Mouse (Mus musculus) regulatory T cell (primary cell): ENCODE data around the gene Zfp865.

ENCODE experiments used
- in situ Hi-C: fragments of 300-600 bp; cut with MboI, MseI; formaldehyde crosslinking; loops from one replicate; pipeline ENCODE4 v1.15.1; 2025; ENCODE audit warnings: high pct_unique_total_duplicates

The Zfp865 gene

DNA sequence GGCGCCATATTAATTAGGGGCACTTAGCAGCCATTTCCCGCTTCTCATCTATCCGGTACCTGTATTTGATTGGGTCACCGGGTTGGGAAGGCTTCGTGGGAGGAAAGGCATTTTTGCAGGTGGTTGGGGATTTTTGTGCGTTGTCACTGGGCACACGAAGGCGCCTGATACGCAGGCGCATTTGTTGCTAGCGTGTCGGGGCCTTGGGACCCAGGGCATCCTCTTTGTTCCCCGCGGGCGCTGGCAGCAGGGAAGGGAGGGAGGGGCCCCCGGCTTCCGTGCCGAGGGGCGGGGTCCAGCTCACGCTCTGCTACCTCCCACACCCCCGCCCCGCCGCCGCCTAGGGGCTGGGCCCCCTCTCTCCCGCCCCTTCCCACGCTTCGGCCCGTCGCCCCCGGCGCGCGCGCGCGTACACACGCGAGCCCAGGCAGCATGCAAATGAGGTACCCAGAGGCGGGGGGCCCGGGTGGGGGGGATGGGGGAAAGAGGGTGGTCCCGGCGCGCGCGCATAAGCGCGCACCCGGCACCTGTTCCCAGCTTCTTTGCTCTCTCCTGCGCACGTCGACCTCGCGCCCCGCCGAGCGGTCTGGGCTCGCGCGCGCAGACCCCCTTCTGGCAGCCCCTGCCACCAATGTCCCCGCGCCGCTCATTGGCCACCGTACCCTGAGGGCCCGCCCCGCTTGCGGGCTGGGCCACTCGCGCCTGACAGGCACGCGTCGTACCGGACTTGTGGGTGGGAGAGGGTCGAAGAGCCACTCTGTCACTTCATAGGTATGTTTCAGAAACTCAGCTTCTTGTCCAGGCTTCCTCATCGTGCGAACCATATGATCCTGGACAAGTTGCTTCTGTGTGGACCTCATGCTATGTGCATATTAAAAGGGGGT lies 4.8 kb upstream of the Zfp865 start, which contains the start of gene Gm44973:
Gm44973 (plus strand) TSS at position 379 of the 884 bp plus-strand sequence.
- in situ Hi-C loops, result loop anchor here (5.0 kb wide), 1 partner anchor 333 kb away; no protein-coding TSS in a partner anchor

DNA sequence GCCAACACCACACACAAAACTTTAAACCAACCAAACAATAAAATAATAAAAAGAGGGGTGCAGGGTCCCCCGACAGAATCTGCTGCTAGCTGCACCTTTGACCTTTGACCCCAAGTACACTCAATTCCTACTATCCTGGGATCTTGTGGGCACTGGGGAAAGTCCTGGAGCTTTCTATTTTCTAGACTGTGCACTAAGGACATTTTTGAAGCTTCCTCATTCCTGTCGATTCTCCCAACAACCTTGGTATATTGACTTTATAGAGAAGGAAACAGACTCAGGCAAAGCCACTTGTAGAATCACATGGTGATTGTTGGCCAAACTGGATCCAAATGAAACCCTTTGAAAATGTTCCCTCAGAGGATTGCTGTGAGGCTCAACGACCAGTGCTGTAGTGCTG lies 4.1 kb upstream of the Zfp865 start:
- in situ Hi-C loops, result loop anchor here (5.0 kb wide), 1 partner anchor 334 kb away; no protein-coding TSS in a partner anchor

DNA sequence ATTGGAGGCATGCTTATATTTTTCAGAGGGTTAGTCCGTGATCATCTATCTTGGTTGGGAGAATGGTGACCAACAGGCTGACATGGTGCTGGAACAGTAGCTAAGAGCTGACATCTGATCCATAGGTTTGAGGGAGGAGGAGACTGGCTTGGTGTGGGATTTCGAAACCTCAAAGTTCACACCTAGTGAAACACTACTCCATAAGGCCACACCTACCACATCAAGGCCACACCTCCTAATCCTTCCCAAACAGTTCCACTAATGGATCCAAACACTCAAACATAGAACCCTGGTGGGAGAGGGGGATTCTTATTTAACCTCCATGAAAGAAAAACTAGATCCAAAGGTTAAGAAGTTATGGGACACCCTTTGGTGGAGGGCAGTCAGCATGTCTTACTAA lies 3.3 kb upstream of the Zfp865 start:
- in situ Hi-C loops, result loop anchor here (5.0 kb wide), 1 partner anchor 335 kb away; no protein-coding TSS in a partner anchor

DNA sequence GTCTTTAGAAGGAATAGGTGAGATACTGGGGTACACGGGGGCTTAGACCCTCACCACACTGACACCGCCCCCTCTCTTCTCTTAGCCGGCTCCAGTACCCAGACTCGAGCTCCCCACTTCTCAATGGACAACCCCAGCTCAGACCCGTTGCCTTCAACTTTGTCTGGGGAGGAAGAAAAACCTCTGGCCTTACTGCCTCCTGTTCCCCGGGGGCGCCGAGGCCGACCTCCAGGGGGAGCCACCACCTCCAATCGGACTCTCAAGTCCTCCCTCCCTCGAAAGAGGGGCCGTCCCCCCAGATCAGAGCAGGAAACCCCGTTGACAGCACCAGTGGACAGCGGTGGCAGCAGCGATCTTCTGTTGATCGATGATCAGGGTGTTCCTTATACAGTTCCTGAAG lies 2.8 kb upstream of the Zfp865 start:
- in situ Hi-C loops, result loop anchor here (5.0 kb wide), 1 partner anchor 335 kb away; no protein-coding TSS in a partner anchor

DNA sequence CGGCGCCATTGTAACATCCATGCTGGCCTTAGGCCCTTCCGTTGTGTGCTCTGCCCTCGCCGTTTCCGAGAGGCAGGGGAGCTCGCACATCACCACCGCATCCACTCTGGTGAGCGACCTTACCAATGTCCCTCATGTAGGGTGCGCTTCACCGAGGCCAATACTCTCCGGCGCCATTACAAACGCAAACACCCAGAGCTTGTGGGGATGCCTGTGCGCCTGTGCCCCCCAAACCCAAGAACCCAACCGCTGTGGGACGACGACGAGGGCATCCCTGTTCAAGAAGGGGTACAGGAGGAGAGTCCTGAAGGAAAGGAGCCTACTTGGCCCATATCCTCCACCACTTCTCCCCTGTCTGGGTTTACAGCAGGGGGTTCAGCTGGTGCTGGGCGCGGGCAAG lies 2.2 kb upstream of the Zfp865 start:
- in situ Hi-C loops, result loop anchor here (5.0 kb wide), 1 partner anchor 336 kb away; no protein-coding TSS in a partner anchor

DNA sequence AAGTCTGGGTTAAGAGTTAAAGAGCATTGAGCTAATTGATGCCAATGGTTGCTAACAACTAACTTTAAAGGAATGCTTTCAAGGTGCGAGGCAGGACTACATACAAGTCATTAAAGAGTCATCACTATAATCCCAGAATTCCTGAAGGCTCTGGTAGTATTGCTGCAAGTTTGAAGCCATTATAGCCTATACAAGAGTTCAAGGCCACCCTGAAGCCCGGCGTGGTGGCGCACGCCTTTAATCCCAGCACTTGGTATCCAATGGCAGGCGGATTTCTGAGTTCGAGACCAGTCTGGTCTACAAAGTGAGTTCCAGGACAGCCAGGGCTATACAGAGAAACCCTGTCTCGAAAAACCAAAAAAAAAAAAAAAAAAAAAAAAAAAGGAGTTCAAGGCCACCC lies 600 bp upstream of the Zfp865 start:
- in situ Hi-C loops, result loop anchor here (5.0 kb wide), 1 partner anchor 337 kb away; no protein-coding TSS in a partner anchor

DNA sequence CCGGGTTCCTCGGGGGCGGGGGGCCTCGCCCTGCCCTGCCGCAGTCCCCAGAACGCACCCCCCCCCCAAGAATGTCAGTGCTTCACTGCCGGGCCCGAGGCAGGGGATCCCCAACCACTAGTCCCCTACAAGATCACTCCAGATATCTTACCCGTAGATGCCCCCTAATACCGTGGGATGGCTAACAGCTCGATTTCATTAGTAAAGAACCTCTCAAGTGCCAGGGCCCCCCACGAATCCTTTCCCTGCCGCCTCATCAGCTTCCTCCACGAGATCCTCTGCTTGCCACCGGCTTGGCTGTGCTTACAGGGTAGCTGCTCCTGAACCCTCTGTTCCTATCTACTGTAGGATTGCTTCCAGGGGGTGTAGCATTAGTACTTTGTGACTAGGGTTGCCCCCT lies 509 bp downstream of the Zfp865 start:
- in situ Hi-C loops, result loop anchor here (5.0 kb wide), 1 partner anchor 37 kb away; no protein-coding TSS in a partner anchor

DNA sequence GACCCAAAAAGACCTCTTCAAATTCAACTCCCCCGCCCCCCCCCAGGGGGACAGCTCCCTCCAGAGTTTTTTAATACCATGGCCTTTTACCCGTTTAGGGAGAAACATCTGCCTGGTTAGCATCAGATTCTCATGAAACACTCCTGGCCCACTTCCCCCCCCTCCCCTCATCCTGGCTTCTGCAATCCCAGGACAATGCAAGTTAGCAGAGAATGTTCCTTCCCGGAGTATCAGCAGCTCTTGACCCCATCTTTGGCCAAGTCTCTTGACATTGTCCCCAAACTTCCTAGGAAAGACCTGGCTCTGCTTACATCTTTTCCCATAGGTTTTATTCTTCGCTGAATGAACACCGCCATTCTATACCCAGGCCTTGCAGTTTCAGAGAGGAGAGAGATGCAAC lies 1.0 kb downstream of the Zfp865 start:
- in situ Hi-C loops, result loop anchor here (5.0 kb wide), 1 partner anchor 36 kb away; no protein-coding TSS in a partner anchor

DNA sequence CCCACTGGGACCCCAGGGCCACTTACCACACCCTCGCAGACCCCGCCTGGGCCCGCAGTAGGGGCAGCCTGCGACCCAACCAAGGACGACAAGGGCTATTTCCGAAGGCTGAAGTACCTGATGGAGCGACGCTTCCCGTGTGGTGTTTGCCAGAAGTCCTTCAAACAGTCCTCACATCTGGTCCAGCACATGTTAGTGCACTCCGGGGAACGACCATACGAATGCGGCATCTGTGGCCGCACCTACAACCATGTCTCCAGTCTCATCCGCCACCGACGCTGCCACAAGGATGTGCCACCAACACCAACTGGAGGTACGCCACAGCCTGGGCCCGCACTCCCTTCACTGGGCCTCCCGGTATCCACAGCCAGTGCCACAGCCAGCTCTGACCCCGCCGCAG lies 9.4 kb downstream of the Zfp865 start:
- in situ Hi-C loops, result no loop called here

DNA sequence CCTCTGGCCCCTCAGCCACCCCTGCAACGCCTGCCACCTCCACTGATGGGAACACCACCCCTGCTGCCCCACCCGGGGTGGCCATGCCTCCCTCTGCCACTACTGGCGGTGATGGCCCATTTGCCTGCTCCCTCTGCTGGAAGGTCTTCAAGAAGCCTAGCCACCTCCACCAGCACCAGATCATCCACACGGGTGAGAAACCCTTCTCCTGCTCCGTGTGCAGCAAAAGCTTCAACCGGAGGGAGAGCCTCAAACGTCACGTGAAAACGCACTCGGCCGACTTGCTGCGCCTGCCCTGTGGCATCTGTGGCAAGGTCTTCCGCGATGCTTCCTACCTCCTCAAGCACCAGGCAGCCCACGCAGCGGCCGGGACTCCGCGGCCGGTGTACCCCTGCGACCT lies 9.8 kb downstream of the Zfp865 start:
- in situ Hi-C loops, result no loop called here

DNA sequence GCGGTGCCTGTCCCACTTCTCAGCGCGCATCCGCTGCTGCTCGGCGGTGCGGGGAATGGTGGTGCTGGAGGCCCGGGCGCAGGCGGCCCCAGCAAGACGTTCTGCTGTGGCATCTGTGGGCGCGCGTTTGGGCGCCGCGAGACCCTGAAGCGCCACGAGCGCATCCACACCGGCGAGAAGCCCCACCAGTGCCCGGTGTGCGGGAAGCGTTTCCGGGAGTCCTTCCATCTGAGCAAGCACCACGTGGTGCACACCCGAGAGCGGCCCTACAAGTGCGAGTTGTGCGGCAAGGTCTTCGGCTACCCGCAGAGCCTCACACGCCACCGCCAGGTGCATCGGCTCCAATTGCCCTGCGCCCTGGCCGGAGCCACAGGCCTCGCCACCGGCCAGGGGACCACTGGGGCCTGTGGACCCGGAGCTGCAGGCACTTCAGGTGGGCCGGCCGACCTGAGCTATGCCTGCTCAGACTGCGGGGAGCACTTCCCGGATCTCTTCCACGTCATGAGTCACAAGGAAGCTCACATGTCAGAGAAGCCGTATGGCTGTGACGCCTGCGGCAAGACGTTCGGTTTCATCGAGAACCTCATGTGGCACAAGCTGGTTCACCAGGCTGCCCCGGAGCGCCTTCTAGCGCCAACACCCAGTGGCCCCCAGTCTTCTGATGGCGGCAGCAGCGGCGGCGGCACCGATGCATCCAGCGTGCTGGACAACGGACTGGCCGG lies 10.5 kb downstream of the Zfp865 start:
- in situ Hi-C loops, result no loop called here

DNA sequence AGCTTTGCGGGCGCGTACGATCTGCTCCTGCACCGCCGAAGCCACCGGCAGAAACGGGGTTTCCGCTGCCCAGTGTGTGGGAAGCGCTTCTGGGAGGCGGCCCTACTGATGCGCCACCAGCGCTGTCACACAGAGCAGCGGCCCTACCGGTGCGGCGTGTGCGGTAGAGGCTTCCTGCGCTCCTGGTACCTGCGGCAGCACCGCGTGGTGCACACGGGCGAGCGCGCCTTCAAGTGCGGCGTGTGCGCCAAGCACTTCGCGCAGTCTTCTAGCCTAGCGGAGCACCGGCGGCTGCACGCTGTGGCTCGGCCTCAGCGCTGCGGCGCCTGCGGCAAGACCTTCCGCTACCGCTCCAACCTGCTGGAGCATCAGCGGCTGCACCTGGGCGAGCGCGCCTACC lies 11.3 kb downstream of the Zfp865 start:
- in situ Hi-C loops, result no loop called here

DNA sequence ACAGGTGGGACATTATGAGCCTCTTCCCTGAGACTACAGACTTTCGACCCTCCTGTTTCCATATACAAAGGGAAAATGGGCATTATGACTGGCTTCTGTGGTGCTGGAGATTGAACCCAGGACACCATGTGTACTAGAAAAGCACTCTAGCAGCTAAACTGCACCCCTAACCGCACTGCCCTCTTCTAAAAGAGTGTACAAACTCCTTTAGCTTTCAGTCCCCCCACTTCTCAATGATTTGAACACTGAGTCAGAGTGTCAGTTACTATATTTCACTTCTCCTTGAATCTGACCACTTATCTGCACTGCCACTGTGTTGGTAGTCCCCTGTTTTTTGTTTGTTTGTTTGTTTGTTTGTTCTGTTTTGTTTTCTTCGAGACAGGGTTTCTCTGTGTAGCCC lies 13.6 kb downstream of the Zfp865 start, which contains the start of gene 4632433K11Rik:
4632433K11Rik (plus strand) TSS at position 301 of the 400 bp plus-strand sequence.
- in situ Hi-C loops, result no loop called here

DNA sequence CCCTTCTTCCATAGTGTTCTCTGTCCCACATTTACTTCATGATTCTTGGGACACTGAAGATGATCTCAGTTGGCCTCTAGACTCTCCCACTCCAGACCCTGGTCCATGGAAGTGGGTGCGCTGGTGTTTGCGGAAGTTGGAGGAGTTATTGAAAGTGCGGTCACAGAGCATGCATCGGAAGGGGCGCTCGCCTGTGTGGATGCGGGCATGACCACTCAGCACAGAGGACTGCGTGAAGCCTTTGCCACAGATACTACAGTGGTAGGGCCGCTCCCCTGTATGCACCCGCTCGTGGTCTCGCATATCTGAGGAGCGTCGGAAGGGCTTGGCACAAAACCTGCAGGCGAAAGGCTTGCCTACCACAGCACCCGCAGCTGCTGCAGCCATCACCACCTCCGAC lies 15.5 kb downstream of the Zfp865 start:
- in situ Hi-C loops, result no loop called here

DNA sequence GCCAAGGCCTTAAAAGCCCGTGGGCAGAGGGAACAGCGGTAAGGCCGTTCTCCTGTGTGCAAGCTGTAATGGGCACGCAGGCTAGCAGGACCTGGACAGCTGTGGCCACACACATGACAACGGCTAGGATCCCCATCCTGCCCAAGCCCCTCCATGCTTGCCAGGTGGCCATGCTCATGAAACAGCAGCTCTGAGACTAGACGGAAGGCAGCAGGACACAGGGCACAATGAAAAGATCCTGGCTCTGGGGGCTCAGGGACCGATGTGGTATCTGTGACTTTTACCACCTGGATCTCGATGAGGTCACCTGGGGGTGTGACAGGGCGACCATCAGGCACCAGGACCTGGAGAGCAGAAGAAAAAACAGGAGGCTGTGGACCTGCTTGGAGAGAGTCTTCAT lies 16.0 kb downstream of the Zfp865 start:
- in situ Hi-C loops, result no loop called here

DNA sequence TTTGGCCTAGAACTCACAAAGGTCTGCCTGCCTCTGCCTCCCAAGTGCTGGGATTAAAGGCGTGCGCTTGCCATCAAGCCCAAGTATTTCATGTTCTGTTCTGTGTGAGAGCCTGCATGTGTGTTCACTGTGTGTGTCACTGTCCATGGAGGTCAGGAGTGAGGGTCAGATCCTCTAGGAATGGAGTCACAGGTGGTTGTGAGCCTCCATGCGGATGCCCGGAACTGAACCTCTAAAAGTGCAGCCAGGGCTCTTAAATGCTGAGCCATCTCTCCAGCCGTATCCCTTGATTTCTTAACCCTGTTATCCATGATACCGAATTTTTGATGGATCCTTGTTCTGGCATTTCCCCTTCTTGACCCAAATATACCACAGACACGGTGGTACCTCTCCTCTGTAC lies 16.9 kb downstream of the Zfp865 start:
- in situ Hi-C loops, result no loop called here

DNA sequence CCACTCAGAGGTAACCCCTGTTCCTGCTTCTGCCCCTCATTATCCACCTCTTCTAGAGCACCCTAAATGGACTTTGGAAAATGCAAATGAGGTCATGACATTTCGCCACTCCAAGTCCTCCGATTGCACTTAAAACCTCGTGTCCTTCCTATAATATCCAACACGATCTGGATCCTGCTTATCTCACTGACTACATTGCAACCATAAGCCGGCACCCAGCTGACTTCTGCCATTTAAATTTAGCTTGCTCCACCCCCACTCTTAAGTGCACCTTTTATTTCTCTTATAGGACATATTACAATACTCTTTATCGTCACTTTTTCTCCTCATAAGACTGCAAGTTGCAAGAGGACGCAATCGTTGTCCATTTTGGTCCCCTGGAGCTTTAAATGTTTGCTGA lies 17.3 kb downstream of the Zfp865 start:
- in situ Hi-C loops, result no loop called here

DNA sequence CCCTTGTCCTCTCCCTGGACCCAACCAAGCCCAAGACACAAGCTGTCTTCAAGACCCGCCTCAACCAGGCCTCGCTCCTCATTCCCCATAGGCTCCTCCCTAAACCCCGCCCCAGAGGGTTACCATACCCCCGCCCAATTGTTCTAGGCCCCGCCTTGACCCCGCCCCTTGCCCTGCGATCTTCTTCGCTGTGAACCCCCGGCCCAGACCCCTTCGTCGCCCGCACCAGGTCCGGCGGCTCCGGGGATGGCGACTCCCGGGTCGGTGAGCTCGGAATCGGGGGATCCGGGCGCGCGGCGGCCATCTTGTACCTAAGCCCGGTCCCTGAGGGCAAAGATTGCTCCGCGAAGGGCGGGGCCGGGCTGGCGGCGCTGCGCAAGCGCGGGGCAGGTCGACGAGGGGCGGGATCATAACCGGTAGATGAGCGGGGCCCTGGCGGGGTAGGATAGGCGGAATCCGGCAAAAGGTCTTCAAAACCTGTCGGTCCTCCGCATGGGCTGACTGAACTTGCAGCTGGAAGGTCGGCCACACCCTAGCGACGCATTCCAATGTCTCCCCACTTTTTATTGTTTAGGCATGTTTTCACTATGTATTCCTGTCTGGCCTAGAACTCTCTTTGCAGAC lies 18.0 kb downstream of the Zfp865 start, which contains the start of gene Zfp784:
Zfp784 (minus strand) TSS at position 338 of the 624 bp plus-strand sequence.
- in situ Hi-C loops, result no loop called here

DNA sequence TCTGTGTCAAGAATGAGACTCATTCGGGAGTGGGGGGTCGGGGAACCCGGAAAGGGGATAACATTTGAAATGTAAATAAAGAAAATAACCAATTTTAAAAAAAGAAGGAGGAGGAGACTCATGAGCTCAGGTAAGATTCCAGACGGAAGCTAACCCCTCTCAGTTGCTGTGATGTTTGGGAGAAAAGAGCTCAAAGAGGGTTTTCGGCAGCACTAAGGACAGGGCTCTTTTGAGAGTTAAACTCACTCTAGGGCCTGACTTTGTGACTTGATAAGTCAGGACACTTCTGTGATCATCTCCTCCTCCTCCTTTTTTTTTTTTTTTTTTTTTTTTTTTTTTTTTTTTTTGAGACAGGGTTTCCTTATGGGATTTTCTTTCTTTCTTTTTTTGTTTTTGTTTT lies 18.8 kb downstream of the Zfp865 start:
- in situ Hi-C loops, result no loop called here

DNA sequence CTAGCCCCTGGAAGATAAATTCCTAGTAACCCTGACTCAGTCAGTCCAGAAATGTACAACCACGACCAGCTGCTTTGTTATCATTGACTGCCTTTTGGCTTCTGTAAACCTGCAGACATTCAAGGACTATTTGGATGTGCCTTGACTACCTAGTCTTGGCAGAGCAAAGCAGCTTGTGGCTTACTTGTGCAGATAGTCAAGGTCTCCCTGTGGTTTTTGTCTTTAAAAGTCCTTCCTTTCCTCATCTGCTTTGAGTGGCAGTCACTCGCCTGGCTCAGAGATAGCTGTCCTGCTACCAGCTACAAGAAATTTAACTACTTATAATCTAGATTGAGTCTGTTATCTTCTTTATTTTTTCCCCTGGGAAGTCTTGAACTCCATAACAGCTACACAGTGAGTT lies 24.8 kb downstream of the Zfp865 start:
- in situ Hi-C loops, result no loop called here

DNA sequence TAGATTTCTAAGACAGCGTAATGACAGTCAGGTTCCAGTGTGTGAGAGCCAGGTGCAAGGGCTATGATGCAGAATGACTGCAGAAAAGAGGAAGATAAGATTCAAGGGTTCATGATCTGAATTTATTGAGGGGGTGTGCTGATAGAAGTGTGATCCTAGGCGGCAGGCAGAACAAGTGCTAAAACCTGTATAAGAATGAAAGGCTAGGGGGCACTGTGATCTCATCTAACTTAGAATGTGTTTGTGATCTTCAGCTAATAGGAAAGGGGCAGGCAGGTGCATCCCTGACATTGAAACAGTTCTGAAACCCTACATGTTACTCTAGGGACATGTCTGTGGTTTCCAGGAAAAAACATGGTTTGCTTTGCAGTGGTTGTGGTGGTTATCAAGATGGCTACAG lies 25.9 kb downstream of the Zfp865 start:
- in situ Hi-C loops, result no loop called here

DNA sequence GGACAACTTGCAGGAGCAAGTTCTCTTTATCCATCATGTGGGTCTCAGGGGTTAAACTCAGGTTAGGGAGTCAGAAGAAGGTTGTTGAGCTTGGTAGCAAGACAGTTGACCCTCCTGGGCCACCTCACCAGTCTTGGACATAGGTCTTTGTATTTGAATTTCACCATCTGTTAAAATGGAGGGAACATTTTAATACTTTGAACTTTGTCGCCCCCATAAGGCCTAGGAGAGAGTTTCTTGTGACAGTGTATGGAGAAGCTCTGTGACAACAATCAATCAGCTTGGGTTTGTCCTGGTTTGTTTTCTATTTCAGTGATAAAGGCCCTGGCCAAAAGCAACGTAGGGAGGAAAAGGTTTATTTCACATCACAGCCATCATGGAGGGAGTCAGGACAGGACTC lies 27.1 kb downstream of the Zfp865 start:
- in situ Hi-C loops, result no loop called here
